Mouse (Mus musculus) adipocyte (in vitro differentiated cells): ENCODE results near the gene 1700028K03Rik.
A peak's percentile ranks its signal among the peaks of the same experiment; 100 is the strongest.

Experiments used
- DNase-seq: peaks from one replicate; pipeline ENCODE4 v3.0.0-alpha.2; 2016; ENCODE audit warnings: low spot score

Gene 1700028K03Rik

GRCm38 (mm10) chr5:107545927-107546326 lies 11.4 kb downstream of the 1700028K03Rik start:
- DNase-seq = no peak

- no peak for DNase-seq
Observed at GRCm38 (mm10) chr5:107547955-107548354, 13.4 kb downstream of the 1700028K03Rik start.

- no peak for DNase-seq
Observed at GRCm38 (mm10) chr5:107548444-107548843, 13.9 kb downstream of the 1700028K03Rik start.

DNA sequence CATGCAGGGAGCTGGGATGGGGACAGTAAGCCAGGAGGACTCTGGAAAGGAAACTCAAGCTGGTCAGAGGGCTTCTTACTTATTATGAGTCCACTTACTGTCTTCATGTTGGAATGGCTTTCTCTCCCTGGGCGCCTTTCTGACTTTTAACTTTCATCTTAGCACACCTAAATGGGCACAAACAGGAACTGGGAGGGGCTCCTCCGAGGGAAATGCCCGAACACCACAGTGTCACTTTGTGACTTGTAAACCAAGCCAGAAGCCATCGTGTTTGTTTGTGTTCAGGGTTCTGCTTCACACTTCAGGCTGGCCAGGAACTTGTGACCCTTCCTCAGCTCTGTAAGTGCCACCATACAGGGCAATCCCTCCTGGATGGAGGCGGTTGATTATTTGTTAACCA lies 19.8 kb downstream of the 1700028K03Rik start:
- DNase-seq = no peak

DNA sequence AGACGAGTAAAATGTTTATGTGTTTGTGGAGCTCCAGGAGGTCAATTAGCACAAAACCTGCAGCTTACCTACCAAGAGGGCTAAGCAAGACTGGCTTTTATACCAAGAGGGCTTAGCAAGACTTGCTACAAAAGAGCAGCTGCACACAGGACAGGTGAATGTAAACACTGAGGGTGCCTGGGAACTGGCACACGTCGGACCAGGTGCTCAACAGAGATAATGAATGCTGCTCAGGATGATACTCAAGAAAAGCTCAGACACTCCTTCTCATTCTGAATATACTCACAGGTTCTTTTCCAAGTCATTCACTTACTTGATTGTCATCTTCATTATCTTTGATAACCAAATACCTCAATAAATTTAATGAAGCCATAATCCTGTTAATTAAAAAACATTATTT lies 22.5 kb downstream of the 1700028K03Rik start:
- DNase-seq = no peak

- DNase-seq = peak; percentile 15
Observed at GRCm38 (mm10) chr5:107569148-107569547, 34.6 kb downstream of the 1700028K03Rik start.

- DNase-seq = peak; percentile 85
Observed at GRCm38 (mm10) chr5:107597301-107598077, 63.0 kb downstream of the 1700028K03Rik start, which contains the start of the genes Rpap2 and Glmn. TSS of gene Rpap2 (plus strand) at chr5:107597373. TSS of gene Glmn (minus strand) at chr5:107597888.

DNA sequence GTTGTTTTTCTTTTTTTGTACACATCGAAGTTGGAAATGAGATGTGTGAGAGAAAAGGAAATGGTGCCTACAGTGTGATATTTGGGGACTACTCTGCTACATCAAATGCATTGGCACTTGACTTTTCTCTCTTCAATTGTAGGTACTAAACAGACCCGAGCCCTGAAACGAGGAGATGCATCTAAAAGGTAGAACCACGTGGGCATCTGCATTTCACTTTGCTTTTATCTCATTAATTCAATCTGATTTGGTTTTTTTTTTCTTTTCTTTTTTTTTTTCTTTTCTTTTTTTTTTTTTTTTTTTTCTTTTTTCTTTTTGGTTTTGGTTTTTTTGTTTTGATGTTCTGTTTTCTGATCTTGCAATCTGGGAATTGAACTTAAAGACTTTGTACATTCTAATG lies 63.9 kb downstream of the 1700028K03Rik start:
- DNase-seq = no peak
